Mouse (Mus musculus) ovary, adult 18-20 months (tissue): ENCODE data around the gene Rspry1.
A peak's percentile ranks its signal among the peaks of the same experiment; 100 is the strongest.

Experiments used
- DNase-seq: peaks from one replicate; pipeline ENCODE4 v3.0.0; 2022; ENCODE audit warnings: low spot score, mixed read lengths

Gene Rspry1

DNA sequence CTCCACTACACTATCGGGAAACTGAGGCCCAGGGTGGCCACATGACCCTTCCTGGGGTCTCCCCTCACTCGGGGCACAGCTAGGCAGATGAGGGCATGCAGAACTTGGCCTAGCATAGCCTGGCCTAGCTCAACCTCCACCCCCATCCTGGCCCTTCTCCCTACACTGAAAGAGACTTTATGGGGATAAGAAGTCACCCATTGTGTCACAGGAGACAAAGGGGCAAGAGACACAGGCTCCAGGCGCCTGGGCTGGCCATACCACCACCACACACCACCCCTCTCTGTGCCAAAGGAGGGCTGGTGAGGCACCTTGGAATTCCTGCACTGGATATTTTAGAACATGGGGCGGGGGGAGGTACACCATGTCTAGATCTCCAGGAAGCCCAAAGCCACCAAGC is 82.5 kb downstream of the Rspry1 start:
- no peak for DNase-seq

DNA sequence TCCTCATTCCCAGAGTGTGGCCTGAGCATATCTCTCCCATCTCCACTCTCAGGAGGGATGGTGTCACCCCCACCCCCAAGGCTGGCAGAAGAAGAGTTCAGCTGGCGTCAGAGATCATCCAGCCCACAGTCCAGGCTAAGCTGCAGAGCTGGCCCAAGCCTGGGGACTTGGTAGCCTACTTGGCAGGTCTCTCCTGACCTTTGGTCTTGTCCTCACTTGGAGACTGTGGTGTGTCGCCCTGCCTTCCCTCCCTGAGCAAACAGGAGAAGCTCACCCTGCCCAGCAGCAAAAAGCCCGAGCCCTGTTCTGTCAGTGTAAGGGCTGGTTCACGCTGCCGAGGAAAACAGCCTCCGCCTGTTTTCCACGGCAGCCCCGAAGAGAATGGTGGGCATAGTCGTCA is 84.2 kb downstream of the Rspry1 start:
- DNase-seq, result no peak

DNA sequence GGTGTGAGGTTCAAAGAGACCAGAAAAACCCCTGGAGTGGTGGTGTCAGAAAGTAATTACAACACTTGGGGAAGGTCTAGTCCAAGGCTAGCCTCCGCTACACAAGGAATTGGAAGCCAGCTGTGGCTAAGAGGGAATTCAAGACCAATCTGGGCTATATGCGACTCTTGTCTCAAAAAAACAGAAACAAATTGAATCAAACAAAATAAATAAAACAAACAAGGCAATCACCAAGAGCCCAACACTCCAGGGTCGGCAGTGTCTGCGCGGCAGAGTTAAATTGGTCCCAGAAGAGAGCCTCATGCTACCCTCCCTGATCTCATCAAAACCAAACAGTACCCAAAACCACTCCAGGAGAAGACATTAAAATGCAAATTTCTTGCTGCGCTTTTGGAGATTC is 93.0 kb downstream of the Rspry1 start:
- DNase-seq, result no peak

DNA sequence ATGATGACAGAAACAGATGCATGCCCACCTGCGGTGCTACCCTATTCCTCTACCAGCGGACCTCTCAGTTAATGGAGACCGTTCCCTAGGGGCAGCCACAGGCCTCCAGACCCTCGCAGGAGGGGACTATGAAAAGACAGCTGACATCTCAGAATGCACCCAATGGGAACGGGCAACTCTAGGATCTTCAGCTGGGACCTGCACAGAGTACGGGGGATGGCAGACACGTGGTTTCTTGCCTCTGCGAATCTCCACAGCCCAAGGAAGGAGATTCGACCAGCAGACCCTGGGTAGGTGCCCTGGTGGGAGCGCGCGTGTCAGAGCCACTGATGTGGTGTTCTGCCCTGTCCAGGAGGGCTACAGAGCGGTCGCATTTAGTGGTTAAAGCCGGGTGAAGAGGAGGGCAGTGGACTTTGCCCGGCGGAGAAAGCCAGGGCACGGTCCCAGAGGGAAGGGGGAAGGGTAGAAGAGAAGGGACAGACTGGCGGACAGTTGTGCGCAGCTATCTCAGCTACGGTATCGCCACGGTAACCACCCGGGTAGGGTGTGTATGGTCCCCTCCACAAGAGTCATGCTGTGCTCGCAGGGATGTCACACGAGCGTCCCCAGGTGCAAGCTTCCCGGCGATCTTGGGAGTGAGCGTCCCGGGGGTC is 93.7 kb downstream of the Rspry1 start:
- no peak for DNase-seq

DNA sequence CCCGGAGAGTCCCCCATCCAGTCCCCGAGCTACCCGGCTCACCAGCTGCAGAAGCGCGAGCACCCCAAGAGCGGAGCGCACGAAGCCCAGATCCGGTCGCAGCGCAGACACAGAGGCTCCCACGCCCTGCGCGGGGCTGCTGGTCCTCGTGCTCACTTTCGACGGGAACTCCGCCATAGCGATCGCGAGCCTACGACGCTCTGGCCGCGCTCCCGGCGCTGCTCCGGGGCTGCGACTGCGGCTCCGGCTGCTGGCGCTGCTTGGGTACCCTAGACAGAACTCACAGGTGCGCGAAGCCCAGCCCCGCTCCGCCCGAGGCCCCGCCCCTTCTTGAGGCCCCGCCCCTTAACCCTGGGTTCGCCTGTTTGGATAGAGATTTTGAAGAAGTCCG is 94.3 kb downstream of the Rspry1 start, which contains the start of gene Pllp:
TSS of gene Pllp (minus strand) at position 285 of the 391 bp plus-strand sequence.
- no peak for DNase-seq

DNA sequence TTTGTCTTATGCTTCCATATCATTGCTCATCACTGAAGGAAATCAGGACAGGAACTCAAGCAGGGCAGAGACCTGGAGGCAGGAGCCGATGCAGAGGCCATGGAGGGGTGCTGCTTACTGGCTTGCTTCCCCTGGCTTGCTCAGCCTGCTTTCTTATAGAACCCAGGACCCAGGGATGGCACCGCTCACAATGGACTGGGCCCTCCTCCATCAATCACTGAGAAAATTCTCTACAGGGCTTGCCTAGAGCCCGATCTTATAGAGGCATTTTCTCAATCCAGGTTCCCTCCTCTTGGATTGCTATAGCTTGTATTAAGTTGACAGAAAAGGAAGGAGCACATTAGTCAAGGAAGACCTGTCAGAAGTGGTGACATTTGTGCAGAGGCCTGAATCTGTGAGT is 94.8 kb downstream of the Rspry1 start:
- no peak for DNase-seq

DNA sequence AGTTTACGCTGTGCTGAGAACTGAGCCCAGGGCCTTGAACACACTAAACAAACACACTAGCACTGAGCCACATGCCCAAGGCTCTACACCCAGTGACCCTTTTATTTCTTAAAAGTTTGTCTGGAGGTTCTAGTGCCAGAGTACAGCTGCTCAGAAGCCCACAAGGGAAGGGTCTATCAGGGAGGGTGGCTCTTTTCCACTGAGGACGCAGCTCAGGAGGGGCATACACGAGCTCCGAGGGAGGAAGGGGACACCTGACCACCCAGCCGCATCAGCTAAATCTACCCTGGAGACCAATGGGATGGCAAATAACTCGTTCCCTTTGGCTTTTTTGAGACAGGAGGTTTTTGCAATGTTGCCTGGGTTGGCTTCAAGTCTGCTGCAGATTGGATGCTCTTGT is 96.2 kb downstream of the Rspry1 start:
- DNase-seq, result no peak

DNA sequence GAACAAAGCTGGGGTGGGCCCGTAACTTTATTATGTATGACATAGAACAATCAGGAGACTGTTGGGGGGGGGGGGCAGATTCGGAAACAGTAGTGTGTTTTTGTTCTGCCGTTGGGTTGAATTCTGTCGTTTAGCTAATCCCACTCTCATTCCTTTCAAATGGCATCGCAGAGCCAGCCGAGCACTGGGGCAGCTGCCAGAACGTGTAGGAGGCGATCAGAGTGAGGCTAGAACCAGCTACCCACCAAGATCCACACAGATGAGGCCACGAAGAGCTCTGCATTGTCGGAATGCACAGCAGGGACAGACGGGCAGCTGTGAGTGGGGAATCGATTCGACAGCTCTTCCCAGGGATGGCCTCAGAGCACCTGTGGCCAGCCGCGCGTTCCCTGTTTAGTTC is 97.6 kb downstream of the Rspry1 start:
- no peak for DNase-seq

DNA sequence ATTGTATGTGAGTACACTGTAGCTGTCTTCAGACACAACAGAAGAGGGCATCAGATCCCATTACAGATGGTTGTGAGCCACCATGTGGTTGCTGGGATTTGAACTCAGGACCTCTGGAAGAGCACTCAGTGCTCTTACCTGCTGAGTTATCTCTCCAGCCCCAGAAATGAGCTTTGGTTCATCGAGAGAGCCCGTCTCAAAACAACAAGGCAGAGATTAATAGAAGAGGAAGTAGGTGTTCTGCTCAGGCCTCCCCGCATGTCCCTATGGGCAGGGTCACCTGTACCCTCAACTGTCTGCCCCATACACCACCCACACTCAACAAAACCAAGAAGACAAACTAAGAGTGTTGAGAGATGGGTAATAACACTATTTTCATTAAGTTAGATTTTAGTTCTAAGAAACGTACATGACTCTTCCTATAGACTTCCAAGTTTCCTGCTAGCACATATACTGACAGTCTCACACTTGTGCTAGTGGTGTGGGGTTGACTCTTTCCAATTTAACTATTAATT is 98.7 kb downstream of the Rspry1 start:
- no peak for DNase-seq

DNA sequence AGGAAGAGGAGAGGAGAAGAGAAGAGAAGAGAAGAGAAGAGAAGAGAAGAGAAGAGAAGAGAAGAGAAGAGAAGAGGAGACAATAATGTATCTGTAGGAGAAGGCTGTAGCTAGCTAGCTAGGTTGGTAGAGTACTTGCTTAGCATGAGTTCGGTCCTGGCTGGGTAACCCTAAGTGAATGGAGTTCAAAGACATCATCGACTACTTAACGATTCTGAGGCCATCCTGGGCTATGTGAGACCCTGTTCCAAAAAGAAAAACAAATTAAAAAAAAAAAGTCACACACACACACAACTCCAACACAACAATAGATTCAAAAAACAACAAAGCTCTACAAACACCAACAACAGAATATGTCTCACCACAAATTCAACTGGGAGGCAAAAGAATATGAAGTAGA is 100.4 kb downstream of the Rspry1 start:
- DNase-seq, result no peak

DNA sequence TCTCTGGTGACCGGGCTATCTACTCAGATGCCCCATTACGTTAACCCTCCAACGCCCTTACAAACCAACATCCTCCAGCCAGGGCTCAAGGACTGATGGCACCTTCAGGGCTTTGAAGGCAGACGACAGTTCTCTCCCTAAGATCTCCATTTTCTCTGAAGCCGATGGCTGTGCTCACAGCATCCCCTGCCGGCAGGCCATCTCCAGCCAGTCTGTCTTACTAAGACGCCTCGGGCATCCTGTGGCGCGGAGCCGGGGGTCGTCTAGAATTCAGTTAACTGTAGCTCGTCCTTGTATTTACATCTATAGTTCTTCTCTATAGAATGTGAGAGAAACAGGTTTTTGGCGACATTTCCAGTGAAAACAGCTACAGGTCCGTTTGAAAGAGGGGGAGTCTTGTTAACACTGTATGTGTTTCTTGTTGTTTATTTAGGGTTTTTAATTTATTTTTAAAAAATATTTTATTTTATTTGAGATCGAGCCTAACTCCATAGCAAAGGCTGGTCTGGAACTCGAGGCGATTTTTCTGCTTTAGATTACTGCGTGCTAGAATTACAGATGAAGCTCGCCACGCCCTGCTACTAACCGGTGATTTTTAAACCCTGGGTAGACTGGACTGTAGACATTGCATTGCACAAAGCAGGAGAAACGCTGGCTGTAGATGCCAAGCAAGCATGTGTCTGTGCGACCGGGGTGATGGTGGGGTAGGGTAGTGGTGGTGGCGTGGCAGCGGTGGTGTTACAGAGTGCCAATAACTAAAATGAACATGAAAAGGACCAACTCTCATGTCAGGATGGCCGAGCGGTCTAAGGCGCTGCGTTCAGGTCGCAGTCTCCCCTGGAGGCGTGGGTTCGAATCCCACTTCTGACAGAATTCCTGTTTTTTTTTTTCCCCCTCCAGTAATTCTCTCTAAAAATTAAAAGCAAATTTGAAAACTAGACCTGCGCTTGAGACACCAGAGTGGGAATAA is 101.4 kb downstream of the Rspry1 start:
- DNase-seq, result peak; percentile 69

DNA sequence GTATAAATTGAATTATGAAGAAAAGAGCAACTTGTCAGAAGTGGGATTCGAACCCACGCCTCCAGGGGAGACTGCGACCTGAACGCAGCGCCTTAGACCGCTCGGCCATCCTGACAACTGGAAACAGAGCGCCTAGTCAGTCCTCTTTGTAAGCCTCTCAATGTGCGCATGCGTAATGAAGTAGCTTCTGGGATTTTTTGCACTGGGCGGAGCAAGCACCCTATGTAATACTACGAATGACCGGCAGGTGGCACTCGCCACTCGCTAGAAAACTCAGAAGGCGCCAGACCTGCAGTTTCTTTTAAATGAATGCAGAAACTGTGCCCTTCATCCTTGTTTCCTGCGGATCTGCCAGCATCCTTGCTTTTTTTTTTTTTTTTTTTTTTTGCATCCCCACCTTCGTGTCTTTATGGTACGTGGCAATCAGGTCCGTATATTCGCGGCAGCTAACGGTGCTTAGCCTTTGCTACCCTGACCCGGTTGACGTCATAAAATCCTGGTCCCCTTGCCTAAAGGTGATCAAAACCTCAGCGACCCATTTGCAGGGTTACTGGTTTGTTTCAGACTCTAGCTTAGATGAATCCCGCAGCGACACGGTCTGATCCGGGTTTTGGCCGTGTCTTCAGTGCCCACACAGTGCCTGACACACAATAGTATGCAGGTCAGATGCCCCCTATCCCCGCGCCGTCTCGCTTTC is 102.4 kb downstream of the Rspry1 start:
- DNase-seq, result peak; percentile 88

DNA sequence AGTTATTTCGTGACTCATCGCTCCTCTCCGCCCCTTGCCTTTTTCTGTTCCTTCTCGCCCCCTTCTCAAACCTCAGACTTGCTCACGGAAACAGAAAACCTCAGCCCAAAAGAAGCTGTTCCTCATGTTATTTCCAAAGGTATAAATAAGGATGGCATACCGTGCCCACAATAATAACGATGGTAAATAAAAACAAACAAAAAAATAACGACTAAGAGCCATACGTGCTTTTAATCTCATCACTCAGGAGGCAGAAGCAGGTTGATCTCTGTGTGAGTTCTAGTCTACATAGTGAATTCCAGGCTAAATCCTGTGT is 102.9 kb downstream of the Rspry1 start:
- no peak for DNase-seq

DNA sequence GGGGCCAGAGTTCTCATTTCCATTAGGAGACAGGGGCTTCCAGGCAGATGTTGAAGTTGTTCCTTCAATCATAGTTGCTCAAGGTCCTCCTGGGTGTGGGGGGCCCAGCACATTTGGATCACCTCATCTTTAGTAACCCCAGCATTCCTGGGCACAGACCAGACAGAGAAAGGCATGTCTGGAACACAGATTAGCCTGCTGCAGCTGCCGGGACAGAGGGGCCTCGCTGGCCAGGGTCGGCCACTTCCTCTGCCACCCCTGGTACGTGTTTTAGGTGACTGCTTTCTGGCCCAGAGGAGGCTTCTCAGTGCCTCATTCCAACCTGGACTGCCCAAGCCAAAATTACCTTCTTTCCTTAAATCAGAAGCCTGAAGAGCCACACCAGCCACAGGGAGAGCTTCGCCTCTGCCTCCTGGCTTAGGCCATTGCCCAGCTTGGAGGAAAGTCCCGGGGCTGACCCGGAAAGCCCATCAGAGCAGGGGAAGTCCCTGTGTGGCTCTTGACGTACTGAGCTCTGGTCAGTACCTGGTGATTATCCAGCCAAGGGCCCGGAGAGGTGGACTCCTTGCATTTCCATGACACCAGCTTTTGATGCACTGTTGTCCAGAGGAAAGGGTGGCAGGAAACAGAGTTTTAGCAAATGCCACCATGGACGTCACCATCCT is 104.0 kb downstream of the Rspry1 start:
- DNase-seq, result no peak

DNA sequence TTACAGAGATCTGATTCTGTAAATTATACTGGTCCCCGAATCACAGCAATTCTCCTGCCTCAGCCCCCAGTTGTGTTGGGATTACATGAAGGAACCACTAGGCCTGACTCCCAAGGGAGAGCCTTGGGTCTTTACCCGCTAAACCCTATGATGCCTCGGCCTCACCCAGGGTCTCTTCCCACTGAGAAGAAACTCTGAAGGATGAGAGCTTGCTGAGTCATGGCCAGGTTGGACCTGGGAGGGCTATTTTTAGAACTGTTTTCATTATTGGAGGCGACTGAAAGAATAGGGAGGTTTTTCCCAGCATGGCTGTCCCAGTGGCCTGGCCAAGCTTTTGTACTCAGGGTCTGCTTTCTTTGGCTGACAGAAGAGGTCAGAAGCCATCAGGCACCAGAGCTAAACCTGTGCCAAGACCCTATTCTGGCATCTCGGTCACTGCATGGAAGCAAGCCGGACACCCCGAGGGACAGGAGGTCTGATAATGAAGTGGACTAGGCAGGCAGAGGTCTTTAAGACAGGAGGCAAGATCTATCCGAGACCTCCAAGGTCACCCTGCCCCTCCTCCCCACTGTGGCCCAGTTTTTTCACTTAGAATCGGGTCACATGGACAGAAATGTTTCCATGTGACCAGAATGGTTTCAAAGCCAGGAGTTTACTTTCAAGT is 105.1 kb downstream of the Rspry1 start:
- peak; percentile 36 for DNase-seq
